Mouse (Mus musculus): ENCODE results near the gene Pzp.

DNA sequence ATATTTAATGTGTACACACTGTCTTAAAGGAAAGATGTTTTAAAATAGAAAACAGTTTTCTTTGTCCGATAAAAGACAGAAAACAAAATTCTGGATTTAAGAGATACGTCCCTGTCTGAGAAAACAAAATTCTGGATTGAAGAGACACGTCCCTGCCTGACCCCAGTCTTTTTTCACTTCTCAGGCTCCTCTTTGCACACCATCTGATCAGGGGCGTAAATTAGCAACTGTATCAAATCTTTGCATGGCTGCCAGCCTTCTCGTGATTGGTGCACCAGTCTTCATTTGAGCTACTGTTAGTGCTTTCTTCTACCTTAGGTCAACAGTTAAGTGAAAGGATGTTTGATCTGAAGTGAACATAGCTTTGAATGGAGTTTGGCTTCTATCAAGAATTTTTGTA lies 21.8 kb downstream of the Pzp start:
- no peak for TF ChIP-seq EP300 (IDR thresholded peaks at IDR 0.05)
- no peak for TF ChIP-seq CTCF (IDR thresholded peaks at IDR 0.05)

All from lung, postnatal 0 days (tissue).